Mouse (Mus musculus) cerebellum, adult 2 months (tissue): Measurements from ENCODE around the gene Nrxn1.

Experiments
- CTCF ChIP-seq: fragments of 200-500 bp; IDR thresholded peaks from 2 replicates; pipeline ENCODE4 v1.5.1; 2011; ENCODE audit warnings: low read depth, mild to moderate bottlenecking, control low read depth, low read length, moderate library complexity, borderline replicate concordance; ENCODE audit not compliant: insufficient read depth
- POLR2A ChIP-seq: fragments of 200-500 bp; IDR thresholded peaks from 2 replicates; pipeline ENCODE4 v1.6.1; 2011; ENCODE audit warnings: low read length, control low read depth, borderline replicate concordance; ENCODE audit not compliant: insufficient read depth

DNA sequence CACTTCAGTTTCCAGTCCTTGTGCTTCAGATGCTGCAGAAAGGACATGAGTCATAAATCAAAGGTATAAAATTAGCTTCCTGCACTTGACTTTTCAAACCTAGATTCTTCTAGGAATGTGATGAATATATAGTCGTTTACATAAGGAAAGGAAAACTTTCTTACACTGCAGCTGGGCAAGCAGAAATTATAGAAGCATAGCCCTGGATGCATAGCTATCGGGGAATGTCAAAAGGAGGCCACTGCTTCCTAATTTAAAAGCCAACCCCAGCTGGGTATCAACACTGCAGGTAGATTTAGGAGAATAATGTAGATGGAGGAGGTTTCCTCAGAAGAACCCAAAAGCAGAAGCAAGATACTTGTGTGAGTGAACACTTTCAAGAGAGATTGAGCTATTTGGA, 523.0 kb downstream of the Nrxn1 start:
- TF ChIP-seq CTCF = no peak
- no peak for TF ChIP-seq POLR2A
